Mouse (Mus musculus) ovary, postnatal 10 days (tissue): Measurements from ENCODE around the gene Eva1a.

Experiments
- DNase-seq: peaks from one replicate; pipeline ENCODE4 v3.0.0; 2022; ENCODE audit warnings: low spot score

The Eva1a gene

DNA sequence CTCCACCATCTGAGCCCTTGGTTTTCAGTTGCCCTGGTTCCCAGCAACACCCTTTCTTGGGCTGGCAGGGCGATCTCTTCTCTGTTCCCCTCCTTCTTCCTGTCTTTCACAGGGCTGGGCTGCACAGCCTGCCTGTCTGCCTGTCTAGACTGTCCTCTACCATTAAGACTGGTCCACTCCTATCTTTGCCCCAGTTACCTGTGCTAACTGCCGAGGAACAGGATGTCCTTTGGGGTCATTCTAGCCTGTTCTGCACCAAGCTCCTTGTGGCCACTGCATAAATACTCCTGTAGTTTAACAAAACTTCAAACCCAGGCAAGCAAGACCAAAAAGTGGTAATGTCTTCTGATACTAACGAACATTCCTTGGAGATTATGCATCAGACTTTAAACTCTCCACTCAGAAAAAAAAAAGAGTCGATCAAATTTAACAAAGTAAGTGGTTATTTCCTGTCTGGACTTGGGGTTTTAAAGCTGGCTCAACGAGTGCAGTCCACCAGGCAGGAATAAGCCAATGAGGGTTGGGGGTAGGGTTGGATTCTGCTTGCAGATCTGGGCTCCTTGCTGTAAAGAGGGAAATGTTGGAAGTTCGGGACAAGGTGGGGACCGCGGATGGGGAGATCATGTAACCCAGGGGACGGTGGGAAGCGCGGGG, at the start of gene Eva1a:
Gene Eva1a, plus strand, starts transcription at position 210 of the 654 bp plus-strand sequence.
- peak; percentile 12 for DNase-seq

DNA sequence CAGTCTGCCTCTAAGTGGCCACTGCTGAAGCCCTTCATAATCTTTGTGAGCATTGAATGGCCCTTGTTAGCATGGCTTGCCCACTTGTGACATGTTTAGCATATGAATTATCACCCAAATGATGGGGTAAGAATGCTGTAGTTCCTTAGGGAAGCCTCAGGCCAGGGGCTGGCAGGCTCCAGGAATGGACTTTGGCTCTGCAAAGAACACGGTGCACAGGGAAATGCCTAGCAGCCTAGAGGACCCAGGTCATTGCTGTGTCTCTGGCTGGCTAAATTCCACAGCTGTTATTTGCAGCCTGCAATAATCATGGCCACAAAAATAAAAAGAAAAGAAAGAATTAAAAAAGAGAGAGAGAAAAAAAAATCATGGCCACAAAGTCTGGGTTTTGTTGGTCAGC, 28.5 kb upstream of the Eva1a start:
- DNase-seq: no peak

DNA sequence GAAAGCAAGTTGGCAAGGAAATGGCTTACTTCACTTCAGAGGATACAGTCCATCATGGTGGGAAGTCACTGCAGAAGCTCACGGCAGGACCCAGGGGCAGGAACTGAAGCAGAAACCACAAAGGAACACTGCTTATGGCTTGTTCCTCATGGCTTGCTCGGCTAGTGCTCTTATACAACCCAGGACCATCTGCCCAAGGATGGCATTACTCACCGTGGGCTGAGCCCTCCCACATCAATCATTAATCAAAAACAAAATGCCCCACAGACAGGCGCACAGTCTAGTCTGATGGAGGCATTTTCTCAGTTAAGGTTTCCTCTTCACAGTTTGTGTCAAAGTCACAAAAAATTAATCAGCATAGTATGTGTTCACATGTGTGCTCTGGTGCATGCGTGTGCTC, 19.8 kb upstream of the Eva1a start:
- no peak for DNase-seq

DNA sequence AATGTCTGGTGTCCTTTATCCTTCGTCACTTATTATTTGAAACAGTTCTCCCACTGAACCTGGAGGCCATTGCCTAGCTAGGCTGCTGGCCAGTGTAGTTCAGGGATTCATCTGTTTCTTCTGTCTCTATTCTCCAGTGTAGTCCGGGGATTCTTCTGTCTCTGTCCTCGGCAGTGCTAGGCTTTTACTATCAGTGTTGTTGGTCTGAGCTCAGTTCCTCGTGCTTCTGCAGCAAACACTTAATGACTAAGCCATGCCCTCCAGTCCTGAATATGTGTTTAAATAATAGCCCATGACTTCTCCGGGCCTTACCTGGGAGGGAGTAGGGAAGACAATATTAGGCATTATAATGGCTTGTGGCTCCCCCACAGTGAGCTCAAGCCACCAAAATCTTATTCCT, 19.3 kb upstream of the Eva1a start:
- DNase-seq: no peak

DNA sequence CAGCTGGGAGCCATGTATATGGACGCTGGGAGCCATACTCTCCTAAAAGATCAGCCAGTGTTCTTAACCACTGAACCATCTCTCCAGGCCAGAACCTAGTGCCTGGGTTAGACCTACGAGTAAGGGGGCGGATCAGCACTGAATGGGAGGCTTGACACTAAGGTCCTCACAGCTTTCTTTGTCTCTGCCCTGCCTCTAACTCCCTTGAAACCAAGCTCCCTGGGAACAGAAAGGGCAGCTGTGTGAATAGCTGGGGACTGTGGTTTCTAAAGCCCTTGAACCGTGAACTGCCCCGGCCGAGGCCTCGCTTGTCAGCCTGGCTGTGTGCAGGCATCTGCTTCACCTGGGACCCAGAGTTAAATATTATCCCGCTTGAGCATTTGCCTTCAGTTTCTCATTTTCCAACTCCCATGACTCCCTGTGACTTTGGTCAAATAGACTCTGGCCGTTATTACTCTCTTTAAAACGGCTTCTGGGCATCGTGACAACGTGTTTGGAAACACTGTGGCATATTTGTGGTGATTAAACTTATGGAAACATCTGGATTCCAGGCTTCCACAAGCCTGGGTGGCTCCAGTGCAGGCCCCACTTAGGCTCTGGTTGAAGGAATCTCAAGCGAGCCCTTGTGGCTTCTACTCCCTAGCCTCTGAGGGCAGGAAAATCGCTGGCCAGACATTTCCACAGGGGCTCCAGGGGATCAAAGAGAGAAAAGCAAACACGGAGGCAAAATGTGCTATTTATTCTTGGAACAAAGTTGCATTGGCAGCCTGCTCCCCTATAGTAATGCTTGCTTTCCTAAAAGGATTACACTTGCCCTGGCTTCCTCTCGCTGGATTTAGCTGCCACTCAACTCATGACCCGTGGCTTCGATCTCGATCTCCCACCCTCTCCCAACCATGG, 11.0 kb upstream of the Eva1a start:
- peak; percentile 13 for DNase-seq

DNA sequence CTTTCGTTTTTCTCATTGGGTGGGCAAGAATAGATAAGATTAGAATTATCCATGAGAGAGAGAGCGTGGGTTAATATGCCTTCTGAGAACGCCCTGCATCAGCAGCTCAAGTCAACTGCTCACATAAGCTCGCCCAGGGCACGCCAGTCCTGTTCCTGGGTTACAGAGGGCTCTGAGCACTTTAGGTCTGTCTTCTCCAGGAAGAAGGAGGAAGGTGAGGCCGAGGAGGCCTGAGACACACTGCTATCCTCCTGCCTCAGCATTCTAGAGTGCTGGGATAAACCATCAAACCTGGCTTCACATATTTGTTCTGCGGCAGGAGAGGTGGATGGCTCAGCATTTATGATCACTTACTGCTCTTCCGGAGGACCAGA, 10.3 kb upstream of the Eva1a start:
- no peak for DNase-seq

DNA sequence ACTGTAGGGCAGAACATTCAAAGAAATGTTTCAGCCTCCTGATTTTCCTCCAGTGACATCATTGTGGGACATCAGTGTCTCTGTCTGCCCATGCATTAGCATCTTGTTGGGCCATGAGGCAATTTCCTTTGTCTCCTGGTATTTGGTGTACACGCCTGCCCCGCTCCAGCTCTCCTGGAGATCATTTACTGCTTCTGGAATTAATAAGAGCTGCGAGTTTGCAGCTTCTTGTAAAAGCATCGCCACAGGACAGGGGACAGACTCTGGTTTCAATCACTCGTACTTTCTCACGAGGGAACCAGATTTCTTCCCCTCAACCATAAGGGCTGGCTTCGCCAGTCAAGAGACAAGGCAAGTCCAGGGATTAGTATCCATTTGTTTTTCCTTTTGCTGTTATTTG, 3.6 kb upstream of the Eva1a start:
- DNase-seq: no peak

DNA sequence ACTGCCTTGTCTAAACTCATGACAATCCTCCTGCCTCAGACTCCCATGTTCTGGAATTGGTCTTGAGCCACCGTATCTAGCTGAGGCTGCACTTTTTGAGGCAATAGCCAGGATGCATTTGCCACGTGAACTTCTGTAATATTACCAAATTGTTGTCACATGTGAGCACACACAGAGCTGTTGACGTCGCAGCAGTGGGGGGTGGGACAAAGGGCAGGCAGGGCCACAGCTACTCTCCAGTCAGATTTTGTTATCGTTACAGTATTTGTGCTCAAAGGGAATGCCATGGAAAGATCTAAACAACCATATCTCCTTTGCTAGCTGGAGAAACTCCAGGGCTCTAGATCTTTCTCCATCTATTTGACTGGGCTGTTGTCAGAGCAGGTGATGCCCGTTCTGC, 1.6 kb upstream of the Eva1a start:
- no peak for DNase-seq

DNA sequence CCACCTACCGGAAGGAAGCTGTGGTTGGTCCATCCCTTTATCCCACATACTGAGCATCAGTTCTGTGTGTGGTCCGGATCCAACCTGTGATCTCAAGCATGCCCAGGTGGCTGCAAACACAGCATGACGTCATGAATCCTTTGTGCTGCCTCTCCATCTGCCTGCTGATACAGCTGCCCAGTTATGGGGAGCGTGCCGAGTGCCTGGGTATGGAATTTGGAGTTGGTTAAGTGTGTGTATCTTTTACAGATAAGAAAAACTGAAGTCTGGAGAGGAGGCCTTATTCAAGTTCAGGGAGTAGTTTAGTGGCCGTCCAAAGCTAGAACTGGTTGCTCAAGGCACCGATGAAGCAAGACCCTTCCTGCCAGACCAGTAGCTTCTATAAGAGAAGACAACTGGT, 875 bp upstream of the Eva1a start:
- no peak for DNase-seq

DNA sequence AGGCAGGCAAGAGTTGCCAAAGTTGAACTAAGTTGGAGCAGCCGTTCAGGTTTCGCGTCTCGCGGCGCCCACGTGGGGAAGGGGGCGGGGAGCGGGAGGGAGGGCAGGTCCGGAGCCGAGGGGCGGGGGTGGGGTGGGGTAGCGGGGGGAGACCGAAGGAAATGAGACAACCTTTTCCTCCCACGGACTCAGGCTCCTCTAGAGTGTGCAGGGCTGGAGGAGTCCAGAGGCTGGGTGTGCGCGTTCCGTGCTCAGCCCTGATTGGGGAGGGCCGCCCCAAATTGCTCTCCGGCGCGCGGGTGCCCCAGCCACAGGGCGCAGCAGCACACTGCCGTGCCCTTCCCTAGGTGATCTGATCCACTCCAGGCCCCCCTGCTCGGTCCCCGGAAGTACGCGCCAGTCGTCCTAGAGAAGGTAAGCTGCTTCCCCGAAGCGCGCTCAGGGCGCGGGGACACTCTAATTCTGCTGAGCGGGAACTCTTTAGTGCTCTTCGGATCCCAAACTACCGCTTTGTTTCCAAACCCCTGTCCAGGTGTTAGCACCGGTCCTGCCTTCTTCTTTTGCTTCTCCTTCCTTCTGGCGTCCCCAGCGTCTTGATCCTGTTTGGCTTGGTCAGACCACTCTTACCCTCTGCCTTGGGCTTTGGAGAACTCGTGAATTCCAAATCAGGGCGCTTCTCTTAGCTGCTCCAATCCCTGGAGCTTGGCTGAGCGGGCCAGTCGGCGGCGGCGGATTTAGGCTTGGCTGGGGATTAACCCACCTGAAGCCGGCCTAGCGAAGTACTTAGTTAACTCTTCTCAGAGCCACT, 849 bp downstream of the Eva1a start:
- peak; percentile 27 for DNase-seq

DNA sequence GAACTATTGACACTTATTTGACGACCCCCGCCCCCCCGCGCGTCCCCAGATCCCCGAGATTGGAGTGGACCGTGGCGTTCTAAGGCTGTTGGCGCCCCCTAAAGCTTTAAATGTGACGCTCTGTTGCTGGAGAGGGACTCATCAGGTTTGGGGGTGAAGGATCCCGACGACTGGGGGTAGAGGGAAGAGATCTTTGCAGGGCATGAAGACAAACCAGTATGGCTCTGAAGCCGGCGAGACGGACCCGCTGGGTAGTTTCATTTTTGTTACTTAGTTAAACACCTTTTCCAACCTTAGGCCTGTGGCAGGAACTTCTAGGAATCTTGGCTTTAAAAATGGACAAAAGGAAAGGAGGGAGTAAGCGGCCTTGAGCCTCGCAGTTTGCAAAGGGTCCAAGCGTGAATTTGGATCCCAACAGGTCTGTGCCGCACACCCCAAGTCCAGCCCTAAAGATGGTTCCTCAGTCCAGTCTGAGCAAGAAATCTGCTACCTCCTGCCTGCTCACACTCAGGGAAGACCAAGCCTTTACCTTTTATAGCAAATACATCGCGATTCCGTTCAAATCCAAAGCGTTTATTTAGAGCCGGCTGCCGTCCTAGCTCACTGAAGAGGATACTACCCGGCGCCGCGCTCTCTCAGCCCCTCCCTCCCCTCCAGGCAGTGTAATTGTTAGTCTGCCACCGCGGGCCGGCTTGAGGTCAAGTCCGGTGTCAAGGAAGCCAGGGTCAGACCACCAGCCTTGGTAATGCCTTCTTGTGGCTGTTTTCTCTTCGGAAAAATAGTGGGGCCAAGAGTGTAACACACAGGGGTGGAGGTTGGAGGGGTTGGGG, 1.7 kb downstream of the Eva1a start:
- DNase-seq: no peak

DNA sequence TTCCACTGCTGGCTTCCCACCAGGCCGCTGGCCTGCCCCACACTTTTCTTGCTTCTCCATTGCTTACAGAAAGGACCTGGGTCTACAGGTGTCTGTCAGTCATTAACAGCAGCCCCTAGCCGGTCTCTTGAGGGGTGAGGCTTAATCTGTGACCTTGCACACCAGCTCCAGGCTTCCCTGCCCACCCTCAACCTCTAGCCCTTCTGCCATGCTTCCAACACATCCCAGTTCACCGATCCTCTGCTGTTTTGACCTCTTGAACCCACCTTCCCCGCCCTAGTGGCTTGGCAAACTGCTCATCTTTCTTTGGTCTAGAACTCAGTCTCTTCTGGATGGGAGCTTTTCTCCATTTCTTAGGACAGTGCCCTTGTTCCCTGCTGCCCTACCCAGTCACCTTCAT, 2.8 kb downstream of the Eva1a start:
- no peak for DNase-seq

DNA sequence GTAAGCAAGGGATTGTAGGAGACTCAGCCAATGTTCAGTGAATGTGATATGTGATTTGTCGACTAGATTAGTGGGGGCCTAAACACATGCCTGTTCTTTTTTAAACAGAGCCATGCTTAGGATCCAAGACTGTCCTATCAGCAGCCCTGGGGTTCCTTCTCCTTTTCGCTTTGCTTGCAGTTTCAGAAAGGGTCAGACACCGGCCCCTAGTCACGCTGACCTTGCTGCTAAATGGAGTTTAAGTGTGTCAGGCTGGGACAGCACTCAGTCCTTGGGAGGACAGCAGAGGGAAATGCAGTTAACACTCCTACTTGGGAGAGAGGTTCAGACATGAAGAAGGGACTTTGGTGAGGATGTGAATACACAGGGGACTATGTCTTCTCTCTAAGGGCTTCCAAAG, 3.7 kb downstream of the Eva1a start:
- no peak for DNase-seq

DNA sequence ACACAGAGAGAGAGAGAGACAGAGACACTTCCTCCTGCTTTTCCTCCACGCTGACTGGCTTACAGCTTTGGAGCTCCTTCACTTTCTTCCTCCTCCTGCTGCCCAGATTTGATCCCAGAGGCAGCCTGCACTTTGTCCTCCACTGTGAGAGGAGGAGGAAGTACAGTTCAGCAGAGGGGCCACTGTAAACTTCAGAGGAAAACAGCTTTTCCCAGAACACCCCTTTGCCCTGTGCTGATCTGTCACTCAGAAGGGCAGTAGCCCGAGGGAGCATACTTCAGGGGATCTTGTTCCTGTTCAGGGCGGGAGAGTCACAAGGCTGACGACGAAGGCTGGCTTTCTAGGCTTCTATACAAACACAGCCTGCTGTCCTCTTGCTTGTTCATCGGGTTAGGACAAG, 7.1 kb downstream of the Eva1a start:
- no peak for DNase-seq

DNA sequence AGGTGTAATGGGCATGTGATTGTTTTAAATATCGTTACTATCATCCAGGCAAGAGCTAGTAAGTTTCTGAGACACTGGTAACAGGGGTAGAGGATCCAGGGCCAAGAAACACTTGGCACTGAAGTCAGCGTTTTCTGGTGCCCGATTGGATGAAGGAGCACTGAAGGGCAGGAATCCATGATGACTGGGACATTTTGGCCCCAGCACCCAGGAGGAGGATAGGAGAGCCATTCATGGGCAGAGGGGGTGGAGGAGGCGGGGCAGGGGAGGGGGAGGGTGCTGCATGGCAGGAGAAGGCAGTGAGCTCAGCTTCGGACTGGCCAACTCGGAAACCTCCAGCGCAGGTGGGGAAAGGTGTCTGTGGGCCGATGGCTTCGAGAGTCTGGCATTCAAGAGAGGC, 9.4 kb downstream of the Eva1a start:
- no peak for DNase-seq

DNA sequence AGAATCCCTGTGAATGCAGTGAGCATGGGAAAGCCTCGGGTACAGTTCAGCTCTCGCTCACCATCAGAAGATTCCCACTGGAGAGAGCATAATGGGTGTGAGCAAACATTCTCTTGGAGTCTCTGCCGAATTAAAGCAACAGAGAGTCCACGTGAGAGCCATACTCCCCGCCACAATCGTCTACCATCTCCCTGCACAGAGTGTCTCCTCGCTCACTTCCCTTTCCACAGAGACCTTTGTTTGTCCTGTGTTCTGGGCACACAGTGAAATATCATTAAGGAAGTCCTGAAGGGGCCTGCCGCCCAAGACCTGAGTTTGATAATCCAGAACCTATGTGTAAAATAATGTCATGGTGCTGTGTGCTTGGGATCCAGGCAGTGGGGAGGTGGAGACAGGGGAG, 10.7 kb downstream of the Eva1a start:
- no peak for DNase-seq

DNA sequence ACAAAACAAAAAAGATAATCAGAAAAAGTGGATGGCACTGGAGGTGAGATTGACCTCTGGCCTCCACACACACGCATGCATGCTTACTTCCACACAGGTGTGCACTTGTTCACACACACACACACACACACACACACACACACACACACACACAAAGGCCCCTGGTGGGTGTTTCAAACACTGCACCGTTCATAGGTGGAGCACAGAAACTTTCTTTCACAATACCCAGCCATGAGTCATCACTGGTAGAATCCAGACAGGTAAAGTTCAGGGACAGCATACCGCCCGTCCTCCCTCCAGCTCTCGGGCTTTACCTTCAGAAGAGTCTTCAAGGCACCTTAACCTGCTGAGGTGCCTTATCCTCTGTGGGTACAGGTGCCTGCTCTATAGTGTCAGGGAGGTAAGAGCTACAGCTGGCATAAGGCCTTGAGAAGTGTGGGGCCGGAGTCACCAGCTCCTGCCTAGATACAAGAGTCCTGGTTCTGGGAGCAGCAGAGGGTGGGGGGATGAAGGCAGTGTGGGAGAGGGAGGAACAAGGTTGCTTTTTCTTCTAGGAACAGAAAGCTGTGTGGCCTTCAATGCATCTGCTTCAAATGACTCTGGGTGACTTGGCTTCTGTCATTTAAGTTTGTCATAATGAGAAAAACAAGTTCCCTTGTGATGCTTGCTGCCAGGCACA, 11.3 kb downstream of the Eva1a start:
- DNase-seq: no peak

DNA sequence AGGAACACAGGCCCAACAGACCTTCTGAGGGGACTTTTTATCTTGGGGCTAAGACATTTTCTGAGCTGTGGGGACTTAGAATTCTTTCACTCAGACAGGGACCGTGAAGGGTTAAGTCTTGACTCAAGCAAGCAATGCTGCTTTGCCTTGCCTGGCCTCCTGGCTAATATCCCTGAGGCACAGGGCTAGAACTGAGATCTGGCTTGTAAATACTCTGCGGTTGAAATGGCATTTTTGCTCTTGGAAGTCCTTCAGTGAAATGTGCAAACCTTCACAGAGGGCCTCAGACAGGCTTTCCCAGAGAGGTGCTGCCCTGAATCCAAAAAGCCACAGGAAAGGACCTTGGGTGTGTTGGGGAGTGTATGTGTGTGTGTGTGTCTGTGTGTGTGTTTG, 11.9 kb downstream of the Eva1a start:
- DNase-seq: no peak

DNA sequence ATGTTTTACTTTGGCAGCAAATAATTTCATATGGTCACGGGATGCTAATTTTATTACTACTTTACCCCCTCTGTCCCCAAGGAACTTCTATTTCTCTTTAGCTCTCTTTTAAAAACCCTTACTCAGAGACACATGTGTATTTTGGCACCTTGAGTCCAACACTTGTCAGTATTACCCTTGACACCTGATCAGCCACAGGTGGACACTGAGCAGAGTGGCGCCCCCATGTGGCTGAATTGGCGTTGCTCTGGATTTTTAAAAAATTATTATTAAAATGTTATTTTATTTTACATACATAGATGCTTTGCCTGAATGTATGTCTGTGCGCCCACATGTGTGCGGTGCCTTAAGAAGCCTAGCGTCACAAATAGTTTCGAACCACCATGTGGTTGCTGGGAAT, 14.0 kb downstream of the Eva1a start:
- DNase-seq: no peak

DNA sequence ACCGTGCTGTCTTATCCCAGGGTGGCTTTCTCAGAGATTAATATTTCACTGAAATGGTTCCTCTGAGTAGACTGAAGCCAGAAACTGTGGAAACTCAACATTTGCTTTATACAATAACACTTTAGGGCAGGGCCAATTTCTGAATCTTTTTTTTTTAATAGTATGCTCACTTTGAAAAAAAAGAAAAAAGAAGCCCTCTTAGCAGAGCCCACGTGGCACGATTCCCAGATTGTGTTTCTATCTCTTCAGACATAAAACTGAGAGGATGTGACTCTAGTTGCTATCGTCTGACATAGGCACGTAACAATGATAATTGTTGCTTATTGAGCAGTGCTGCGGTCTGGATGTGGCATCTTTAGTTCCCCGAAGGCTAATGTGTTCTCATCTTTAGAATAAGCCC, 19.1 kb downstream of the Eva1a start:
- DNase-seq: no peak

DNA sequence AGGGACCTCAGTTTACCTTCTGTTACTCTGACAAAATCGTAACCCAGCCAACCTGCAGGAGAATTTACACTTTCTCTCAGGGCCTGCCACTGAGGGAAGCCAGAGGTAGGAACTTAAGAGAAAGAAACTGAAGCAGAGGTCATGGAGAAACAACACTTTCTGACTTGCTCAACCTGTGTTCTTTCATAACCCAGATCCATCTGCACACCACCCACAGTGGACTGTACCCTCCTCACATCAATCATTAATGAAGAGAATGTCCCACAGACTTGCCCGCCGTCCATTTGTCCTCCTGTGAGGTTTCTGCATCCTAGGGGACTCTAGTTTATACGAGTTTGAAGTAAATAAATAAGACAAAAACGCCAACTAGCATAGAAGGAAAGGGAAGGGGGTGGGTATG, 24.4 kb downstream of the Eva1a start:
- DNase-seq: no peak
